Mouse (Mus musculus) liver, adult 2 months (tissue): ENCODE measurements around the gene Mmp17.
"Not testable (repeated sequence)": the region's sequence is repeated elsewhere in the genome, so short reads cannot be mapped to it uniquely, and the experiment has no call there.

ENCODE experiments used
- CTCF ChIP-seq: fragments of 200-500 bp; IDR thresholded peaks from 2 replicates; pipeline ENCODE4 v1.5.1; 2011; ENCODE audit warnings: low read depth, low read length, control low read depth
- POLR2A ChIP-seq: fragments of 200-500 bp; IDR thresholded peaks from 2 replicates; pipeline ENCODE4 v1.6.1; 2011; ENCODE audit warnings: low read length, control low read depth; ENCODE audit not compliant: insufficient read depth; ENCODE audit errors: extremely low read depth

- not testable (repeated sequence) for TF ChIP-seq CTCF, POLR2A
Observed at GRCm38 (mm10) chr5:129620600-129620999, 36.6 kb downstream of the Mmp17 start.
